ENCODE assay signal across 13 mouse cellular contexts in genomic region chr3:83828145-83828611, GRCm38 (mm10). TPM values are rescaled to one million over a fixed set of nuclear protein-coding genes. Genes with fewer than 3 reads are reported as not detected.
DNase-seq lines count a peak whose midpoint lies in the region; ATAC-seq and TF ChIP-seq lines count a peak whose summit lies in the region.
"Had no signal": no experiment of that assay in that cellular context is flagged by ENCODE, and none has a peak within 500 bp of the region (broad histone marks: within the 10 kb centered on the region; RNA-seq: fewer than 3 reads in every experiment).

No protein-coding gene starts in this region.

- ATAC-seq in embryonic facial prominence, embryonic 13.5 days (ENCODE audit: insufficient number of reproducible peaks, insufficient read depth, low FRiP score, low TSS enrichment, low read depth) = no peak
- ATAC-seq in midbrain, embryonic 15.5 days (replicated peaks) = peak; percentile 48
- no peak for ATAC-seq in midbrain, embryonic 13.5 days
- ATAC-seq in embryonic facial prominence, embryonic 14.5 days (ENCODE audit: low read depth) = no peak
- ATAC-seq in stomach, embryonic 16.5 days (ENCODE audit: insufficient read depth, low FRiP score) = peak; percentile 93

- intact Hi-C loops in gastrocnemius, adult 2 months (cut with DNase I) = no loop called here

- WGBS in embryonic facial prominence, embryonic 13.5 days = 51% methylated on average over 5 of the region's 5 CpGs
- WGBS in embryonic facial prominence, embryonic 10.5 days = 81% methylated on average over 5 of the region's 5 CpGs
- 61% methylated on average over 5 of the region's 5 CpGs for WGBS in midbrain, embryonic 15.5 days
- WGBS in midbrain, embryonic 13.5 days = 71% methylated on average over 5 of the region's 5 CpGs
- WGBS in embryonic facial prominence, embryonic 14.5 days = 44% methylated on average over 5 of the region's 5 CpGs
- 28% methylated on average over 5 of the region's 5 CpGs for WGBS in stomach, embryonic 16.5 days

- no peaks in the 10 kb centered on the region for H3K9me3 ChIP-seq in embryonic facial prominence, embryonic 13.5 days
- no peaks in the 10 kb centered on the region for H3K9me3 ChIP-seq in embryonic facial prominence, embryonic 10.5 days
- no peaks in the 10 kb centered on the region for H3K9me3 ChIP-seq in midbrain, embryonic 15.5 days
- no peaks in the 10 kb centered on the region for H3K9me3 ChIP-seq in midbrain, embryonic 13.5 days
- no peaks in the 10 kb centered on the region for H3K9me3 ChIP-seq in embryonic facial prominence, embryonic 14.5 days (ENCODE audit: control insufficient read depth, low read length)
- no peaks in the 10 kb centered on the region for H3K9me3 ChIP-seq in stomach, embryonic 16.5 days (replicated peaks; ENCODE audit: control insufficient read depth, low read length)
- H3K9me3 ChIP-seq: forebrain, embryonic 12.5 days had no signal

- no peak for TF ChIP-seq CTCF in gastrocnemius, adult 2 months (IDR thresholded peaks at IDR 0.05)

- H3K27me3 ChIP-seq in embryonic facial prominence, embryonic 13.5 days = no peaks in the 10 kb centered on the region
- H3K27me3 ChIP-seq in embryonic facial prominence, embryonic 10.5 days (replicated peaks; ENCODE audit: low read depth, poor library complexity, severe bottlenecking) = no peaks in the 10 kb centered on the region
- H3K27me3 ChIP-seq in midbrain, embryonic 15.5 days (replicated peaks) = no peaks in the 10 kb centered on the region
- H3K27me3 ChIP-seq in midbrain, embryonic 13.5 days = no peaks in the 10 kb centered on the region
- H3K27me3 ChIP-seq in embryonic facial prominence, embryonic 14.5 days (replicated peaks; ENCODE audit: control insufficient read depth, insufficient read depth, low read length) = no peaks in the 10 kb centered on the region
- H3K27me3 ChIP-seq in stomach, embryonic 16.5 days (ENCODE audit: control insufficient read depth, insufficient read depth, low read length) = no peaks in the 10 kb centered on the region
- H3K27me3 ChIP-seq: forebrain, embryonic 12.5 days had no signal

- no peak overlapping the region for H3K4me2 ChIP-seq in embryonic facial prominence, embryonic 13.5 days
- no peak overlapping the region for H3K4me2 ChIP-seq in midbrain, embryonic 15.5 days
- H3K4me2 ChIP-seq in midbrain, embryonic 13.5 days (replicated peaks) = no peak overlapping the region
- H3K4me2 ChIP-seq in embryonic facial prominence, embryonic 14.5 days (ENCODE audit: low read depth, low read length) = no peak overlapping the region
- no peak overlapping the region for H3K4me2 ChIP-seq in stomach, embryonic 16.5 days (ENCODE audit: low read depth, low read length)
- H3K4me2 ChIP-seq: forebrain, embryonic 12.5 days; liver, embryonic 11.5 days had no signal

- H3K4me3 ChIP-seq in embryonic facial prominence, embryonic 13.5 days = no peak overlapping the region
- no peak overlapping the region for H3K4me3 ChIP-seq in embryonic facial prominence, embryonic 10.5 days
- no peak overlapping the region for H3K4me3 ChIP-seq in midbrain, embryonic 15.5 days
- no peak overlapping the region for H3K4me3 ChIP-seq in midbrain, embryonic 13.5 days (replicated peaks)
- H3K4me3 ChIP-seq in embryonic facial prominence, embryonic 14.5 days (ENCODE audit: low read depth, low read length) = no peak overlapping the region
- H3K4me3 ChIP-seq in stomach, embryonic 16.5 days (replicated peaks; ENCODE audit: low read length) = no peak overlapping the region
- H3K4me3 ChIP-seq in gastrocnemius, adult 2 months = no peak overlapping the region
- H3K4me3 ChIP-seq: forebrain, embryonic 12.5 days had no signal

- H3K27ac ChIP-seq in embryonic facial prominence, embryonic 13.5 days = 0 out of 2 replicates have a peak overlapping the region, but pooled peaks have one; percentile 44
- no peak overlapping the region for H3K27ac ChIP-seq in embryonic facial prominence, embryonic 10.5 days (replicated peaks)
- no peak overlapping the region for H3K27ac ChIP-seq in midbrain, embryonic 15.5 days
- no peak overlapping the region for H3K27ac ChIP-seq in midbrain, embryonic 13.5 days
- 0 out of 2 replicates have a peak overlapping the region, but pooled peaks have one; percentile 10 for H3K27ac ChIP-seq in embryonic facial prominence, embryonic 14.5 days (replicated peaks; ENCODE audit: low read depth, low read length)
- H3K27ac ChIP-seq in stomach, embryonic 16.5 days (ENCODE audit: low read length) = 0 out of 2 replicates have a peak overlapping the region, but pooled peaks have one; percentile 47
- H3K27ac ChIP-seq in gastrocnemius, adult 2 months = no peak overlapping the region
- H3K27ac ChIP-seq: forebrain, embryonic 12.5 days had no signal

- no peak overlapping the region for H3K9ac ChIP-seq in embryonic facial prominence, embryonic 13.5 days
- no peak overlapping the region for H3K9ac ChIP-seq in midbrain, embryonic 15.5 days
- no peak overlapping the region for H3K9ac ChIP-seq in midbrain, embryonic 13.5 days (replicated peaks)
- no peak overlapping the region for H3K9ac ChIP-seq in embryonic facial prominence, embryonic 14.5 days (ENCODE audit: low read depth, low read length)
- H3K9ac ChIP-seq in stomach, embryonic 16.5 days (ENCODE audit: low read length) = no peak overlapping the region
- H3K9ac ChIP-seq: forebrain, embryonic 12.5 days had no signal

- no peak for DNase-seq in embryonic facial prominence, embryonic 10.5 days (ENCODE audit: low spot score)
- DNase-seq in embryonic facial prominence, embryonic 14.5 days (ENCODE audit: low spot score) = peak; percentile 38
- DNase-seq in gastrocnemius, adult 2 months = no peak
- no peak for DNase-seq in cerebellum, postnatal 4 days (ENCODE audit: low spot score in 2 of 2)
- DNase-seq: cerebellum, adult 2 months; heart, postnatal 36 days; kidney, postnatal 36 days had no signal

- 0 out of 2 replicates have a peak, but pooled peaks cover 3% of the 10 kb centered on the region for H3K4me1 ChIP-seq in embryonic facial prominence, embryonic 13.5 days
- H3K4me1 ChIP-seq in embryonic facial prominence, embryonic 10.5 days = no peaks in the 10 kb centered on the region
- H3K4me1 ChIP-seq in midbrain, embryonic 15.5 days = no peaks in the 10 kb centered on the region
- no peaks in the 10 kb centered on the region for H3K4me1 ChIP-seq in midbrain, embryonic 13.5 days (replicated peaks)
- H3K4me1 ChIP-seq in embryonic facial prominence, embryonic 14.5 days (ENCODE audit: control insufficient read depth, insufficient read depth, low read length) = peaks cover 5% of the 10 kb centered on the region; the same call in 1 of the 2 replicates
- peaks cover 8% of the 10 kb centered on the region for H3K4me1 ChIP-seq in stomach, embryonic 16.5 days (ENCODE audit: control insufficient read depth, insufficient read depth, low read length)
- H3K4me1 ChIP-seq: forebrain, embryonic 12.5 days had no signal

- H3K36me3 ChIP-seq in embryonic facial prominence, embryonic 13.5 days = no peaks in the 10 kb centered on the region
- no peaks in the 10 kb centered on the region for H3K36me3 ChIP-seq in embryonic facial prominence, embryonic 10.5 days (replicated peaks)
- no peaks in the 10 kb centered on the region for H3K36me3 ChIP-seq in midbrain, embryonic 15.5 days (replicated peaks)
- no peaks in the 10 kb centered on the region for H3K36me3 ChIP-seq in midbrain, embryonic 13.5 days
- no peaks in the 10 kb centered on the region for H3K36me3 ChIP-seq in embryonic facial prominence, embryonic 14.5 days (ENCODE audit: control insufficient read depth, insufficient read depth, low read length)
- H3K36me3 ChIP-seq in stomach, embryonic 16.5 days (ENCODE audit: control insufficient read depth, insufficient read depth, low read length) = no peaks in the 10 kb centered on the region
- H3K36me3 ChIP-seq: forebrain, embryonic 12.5 days had no signal

RNA-seq across cellular contexts. Expression of gene Tlr2, which starts 13.4 kb away (rescaled TPM):
- polyA plus RNA-seq in embryonic facial prominence, embryonic 13.5 days (2015; fragmentation: Nextera tagmentation; extraction: Ambion mirVana) = 5.4 and 6.7 TPM in 2 replicates
- polyA plus RNA-seq in embryonic facial prominence, embryonic 10.5 days (2016; fragmentation: Nextera tagmentation; extraction: Ambion mirVana) = 1.1 and 2.0 TPM in 2 replicates
- 0.68 and 0.84 TPM in 2 replicates for polyA plus RNA-seq in midbrain, embryonic 15.5 days (2015; fragmentation: Nextera tagmentation; extraction: Ambion mirVana)
- 0.63 and 0.79 TPM in 2 replicates for polyA plus RNA-seq in midbrain, embryonic 13.5 days (2015; fragmentation: Nextera tagmentation; extraction: Ambion mirVana)
- polyA plus RNA-seq in embryonic facial prominence, embryonic 14.5 days (2014; fragmentation: Nextera tagmentation; extraction: Ambion mirVana) = 6.8 and 8.0 TPM in 2 replicates
- 5.9 and 6.3 TPM in 2 replicates for polyA plus RNA-seq in stomach, embryonic 16.5 days (2015; fragmentation: Nextera tagmentation; extraction: Ambion mirVana)
- total RNA-seq in gastrocnemius, adult 2 months (2021) = under 1 TPM; 0.31 to 0.75 TPM

Comparison
In these comparisons a context has a peak if more than half of its experiments do, and no peak if none do; other contexts are left out.
1. ATAC-seq: peak in midbrain, embryonic 15.5 days (single experiment) and stomach, embryonic 16.5 days (single experiment); none in embryonic facial prominence, embryonic 13.5 days (single experiment), midbrain, embryonic 13.5 days (single experiment) and embryonic facial prominence, embryonic 14.5 days (single experiment).
2. H3K27ac ChIP-seq: peak in embryonic facial prominence, embryonic 13.5 days (single experiment), embryonic facial prominence, embryonic 14.5 days (single experiment) and stomach, embryonic 16.5 days (single experiment); none in embryonic facial prominence, embryonic 10.5 days (single experiment), midbrain, embryonic 15.5 days (single experiment), midbrain, embryonic 13.5 days (single experiment) and gastrocnemius, adult 2 months (single experiment).